Mouse (Mus musculus): Measurements from ENCODE around the gene Prkag2. TPM values are rescaled to one million over a fixed set of nuclear protein-coding genes. Genes with fewer than 3 reads are reported as not detected.

Prkag2 gene
- polyA plus RNA-seq, 1 experiment from 2014 or later: 36.4 TPM

DNA sequence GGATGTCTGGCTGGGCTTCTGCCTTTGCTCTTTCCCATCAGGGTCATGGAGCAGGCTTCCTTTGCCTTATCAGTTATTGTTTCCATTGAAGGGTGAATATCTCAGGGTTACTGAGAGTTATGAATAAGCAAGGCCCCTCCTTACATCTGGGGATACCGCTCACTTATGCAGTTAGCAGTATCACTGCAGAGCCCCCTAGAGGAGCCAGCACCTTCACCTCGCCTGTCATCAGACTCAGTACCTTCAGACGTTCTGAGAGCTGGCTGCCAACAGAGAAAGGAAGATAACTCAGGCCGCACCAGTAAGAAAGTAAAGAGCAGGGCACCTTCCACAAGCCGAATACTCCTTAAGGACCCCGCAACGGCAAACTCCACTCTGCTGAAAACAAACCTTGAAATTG is 125.3 kb downstream of the Prkag2 start:
- H3K4me1 ChIP-seq (replicated peaks; ENCODE audit: insufficient read depth, low read length): peaks cover 22% of the 10 kb centered on the region
- peak; percentile 44 for TF ChIP-seq CTCF (IDR thresholded peaks at IDR 0.05; ENCODE audit: low read depth)
- no peaks in the 10 kb centered on the region for H3K27me3 ChIP-seq (ENCODE audit: insufficient read depth, low read length)
- no peak overlapping the region for H3K27ac ChIP-seq
- 72% methylated on average over 7 of the region's 7 CpGs for WGBS
- ATAC-seq (replicated peaks; ENCODE audit: low FRiP score, low read depth) (no peak), DNase-seq (ENCODE audit: low spot score) (no peak)
- H3K36me3 ChIP-seq (ENCODE audit: insufficient read depth, low read length): no peaks in the 10 kb centered on the region
- no peak overlapping the region for H3K9ac ChIP-seq (ENCODE audit: low read depth, low read length)
- no peak overlapping the region for H3K4me3 ChIP-seq (replicated peaks; ENCODE audit: low read depth, low read length)
- H3K4me2 ChIP-seq (ENCODE audit: low read length): no peak overlapping the region
- no peaks in the 10 kb centered on the region for H3K9me3 ChIP-seq (replicated peaks; ENCODE audit: low read length)

DNA sequence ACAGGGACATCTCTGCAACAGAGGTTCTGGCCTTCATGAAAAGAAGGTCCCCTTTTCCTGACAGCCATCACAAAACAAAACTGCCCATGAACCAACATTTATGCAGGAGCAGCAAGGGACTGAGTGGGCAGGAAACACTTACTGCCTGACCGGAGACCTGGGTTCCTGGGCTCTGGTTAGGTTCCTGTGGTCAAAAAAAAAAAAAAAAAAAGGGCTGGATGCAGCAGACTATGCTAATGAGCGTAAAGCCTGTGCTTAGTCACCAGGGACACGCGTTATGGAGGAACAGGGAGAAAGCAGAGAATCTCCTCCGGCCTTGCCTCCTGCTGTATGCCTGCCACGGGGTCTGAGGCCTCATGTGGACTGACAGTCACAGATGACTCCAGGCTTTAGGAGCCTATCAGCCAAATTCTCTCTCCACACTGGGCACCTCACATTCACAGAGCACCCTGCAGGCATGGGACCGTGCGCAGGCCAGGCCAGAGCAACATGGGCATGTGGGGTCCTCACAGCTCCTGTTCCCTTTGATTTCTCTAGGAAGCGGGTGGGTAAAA is 126.7 kb downstream of the Prkag2 start:
- Histone ChIP-seq H3K4me1 (replicated peaks; ENCODE audit: insufficient read depth, low read length) (peaks cover 13% of the 10 kb centered on the region; the same call in 1 of the 2 replicates), H3K4me2 (ENCODE audit: low read length) (no peak overlapping the region), H3K36me3 (ENCODE audit: insufficient read depth, low read length) (no peaks in the 10 kb centered on the region), H3K27ac (no peak overlapping the region), H3K4me3 (replicated peaks; ENCODE audit: low read depth, low read length) (no peak overlapping the region), H3K9me3 (replicated peaks; ENCODE audit: low read length) (no peaks in the 10 kb centered on the region), H3K9ac (ENCODE audit: low read depth, low read length) (no peak overlapping the region), H3K27me3 (ENCODE audit: insufficient read depth, low read length) (no peaks in the 10 kb centered on the region)
- DNase-seq (ENCODE audit: low spot score): no peak
- ATAC-seq (replicated peaks; ENCODE audit: low FRiP score, low read depth): no peak
- no peak for TF ChIP-seq CTCF (IDR thresholded peaks at IDR 0.05; ENCODE audit: low read depth)
- 77% methylated on average over 9 of the region's 9 CpGs for WGBS

DNA sequence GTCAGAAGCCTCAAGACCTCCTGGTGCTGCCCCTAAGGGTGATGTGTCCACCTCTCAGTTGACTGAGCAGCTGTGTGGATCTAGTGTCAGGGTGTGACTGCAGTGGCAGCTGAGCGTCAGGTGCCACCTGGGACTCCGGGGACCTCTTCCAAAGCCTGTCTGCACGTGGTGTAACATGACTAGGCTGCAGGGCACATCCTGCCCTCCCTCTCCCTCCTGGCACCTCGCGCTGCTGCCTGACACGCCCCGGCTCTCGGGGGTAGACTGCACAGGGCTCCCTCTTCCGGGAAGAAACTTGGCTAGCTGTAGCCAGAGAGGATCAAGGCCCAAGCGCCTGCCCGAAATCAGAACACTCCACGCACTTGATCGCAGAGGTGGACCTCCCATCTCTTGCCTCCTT is 127.2 kb downstream of the Prkag2 start:
- WGBS: 26% methylated on average over 13 of the region's 13 CpGs
- H3K36me3 ChIP-seq (ENCODE audit: insufficient read depth, low read length): no peaks in the 10 kb centered on the region
- no peak overlapping the region for H3K4me2 ChIP-seq (ENCODE audit: low read length)
- no peaks in the 10 kb centered on the region for H3K9me3 ChIP-seq (replicated peaks; ENCODE audit: low read length)
- DNase-seq (ENCODE audit: low spot score) (peak; percentile 61), ATAC-seq (replicated peaks; ENCODE audit: low FRiP score, low read depth) (peak; percentile 63)
- H3K4me3 ChIP-seq (replicated peaks; ENCODE audit: low read depth, low read length): no peak overlapping the region
- peak; percentile 44; the same call in 1 of the 2 replicates for TF ChIP-seq CTCF (IDR thresholded peaks at IDR 0.05; ENCODE audit: low read depth)
- H3K27ac ChIP-seq: no peak overlapping the region
- no peak overlapping the region for H3K9ac ChIP-seq (ENCODE audit: low read depth, low read length)
- no peaks in the 10 kb centered on the region for H3K27me3 ChIP-seq (ENCODE audit: insufficient read depth, low read length)
- H3K4me1 ChIP-seq (replicated peaks; ENCODE audit: insufficient read depth, low read length): peaks cover 10% of the 10 kb centered on the region; the same call in 1 of the 2 replicates

DNA sequence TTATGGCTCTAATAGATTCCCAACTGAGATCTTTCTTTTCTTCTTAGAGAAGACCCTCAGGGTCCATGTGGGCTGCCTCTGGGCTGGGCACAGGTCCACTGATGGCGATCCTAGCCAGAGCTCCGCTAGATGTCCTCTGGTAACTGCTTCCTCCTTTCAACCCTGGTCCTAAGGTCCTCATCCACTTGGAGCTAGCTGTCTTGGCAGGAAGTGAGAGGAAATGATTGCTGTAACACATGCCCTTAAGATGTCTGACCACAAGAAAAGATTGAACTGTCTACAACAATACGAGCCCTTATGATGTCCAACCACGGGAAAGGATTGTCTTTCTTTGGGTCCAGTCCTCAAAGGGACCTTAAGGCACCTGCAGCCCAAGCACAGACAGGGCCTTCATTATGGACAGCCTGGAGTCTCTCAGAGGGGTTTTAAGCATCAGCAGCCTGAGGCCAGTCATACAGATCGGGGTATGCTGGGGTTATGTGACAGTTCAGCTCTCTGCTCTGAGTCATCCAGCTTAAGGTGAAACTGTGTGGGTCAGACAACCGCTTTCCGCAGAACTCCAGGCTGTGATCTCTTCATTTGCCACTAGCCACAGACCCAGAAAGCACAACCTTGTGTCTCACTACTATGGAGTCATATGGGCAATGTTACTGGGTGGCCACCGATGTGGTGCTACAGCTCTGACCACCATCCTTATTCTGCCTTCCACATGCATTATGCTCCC is 129.7 kb downstream of the Prkag2 start:
- H3K9me3 ChIP-seq (replicated peaks; ENCODE audit: low read length): no peaks in the 10 kb centered on the region
- no peak for TF ChIP-seq CTCF (IDR thresholded peaks at IDR 0.05; ENCODE audit: low read depth)
- H3K4me1 ChIP-seq (replicated peaks; ENCODE audit: insufficient read depth, low read length): peaks cover 5% of the 10 kb centered on the region; the same call in 1 of the 2 replicates
- WGBS: 89% methylated on average over 8 of the region's 8 CpGs
- H3K27ac ChIP-seq: no peak overlapping the region
- H3K9ac ChIP-seq (ENCODE audit: low read depth, low read length): no peak overlapping the region
- no peak overlapping the region for H3K4me2 ChIP-seq (ENCODE audit: low read length)
- no peaks in the 10 kb centered on the region for H3K27me3 ChIP-seq (ENCODE audit: insufficient read depth, low read length)
- no peak for DNase-seq (ENCODE audit: low spot score)
- ATAC-seq (replicated peaks; ENCODE audit: low FRiP score, low read depth): no peak
- H3K4me3 ChIP-seq (replicated peaks; ENCODE audit: low read depth, low read length): no peak overlapping the region
- no peaks in the 10 kb centered on the region for H3K36me3 ChIP-seq (ENCODE audit: insufficient read depth, low read length)

DNA sequence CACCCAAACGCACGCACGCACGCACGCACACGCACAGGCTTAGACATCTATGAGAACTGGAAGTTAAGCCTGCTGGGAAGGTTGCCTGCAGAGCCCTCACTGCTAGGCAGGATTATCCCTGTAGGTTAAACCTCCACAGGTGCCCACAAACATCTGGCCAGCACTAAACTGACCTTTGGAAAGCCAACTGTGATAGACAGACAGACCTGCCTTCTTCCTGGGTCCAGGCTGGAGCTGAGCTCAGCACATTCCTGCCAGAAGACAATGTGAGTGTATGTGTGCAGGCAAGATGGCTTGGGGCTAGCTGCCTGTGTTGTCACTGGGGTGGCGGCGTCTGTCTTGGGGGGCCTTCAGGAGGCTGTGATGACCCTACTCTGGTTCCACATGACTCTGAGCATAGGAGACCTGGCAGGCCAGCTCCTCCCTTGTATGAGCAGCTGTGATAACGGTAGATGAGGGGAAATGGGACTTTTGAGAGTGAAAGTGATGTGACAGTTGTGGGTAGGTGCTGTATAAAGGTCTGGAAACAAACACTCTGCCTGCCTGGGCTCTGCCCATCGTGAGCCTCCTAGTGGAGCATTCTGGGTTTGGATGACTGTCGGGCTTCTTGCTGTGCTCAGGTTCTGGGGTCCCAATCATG is 131.1 kb downstream of the Prkag2 start:
- WGBS: 76% methylated on average over 11 of the region's 11 CpGs
- no peak overlapping the region for H3K4me2 ChIP-seq (ENCODE audit: low read length)
- no peaks in the 10 kb centered on the region for H3K27me3 ChIP-seq (ENCODE audit: insufficient read depth, low read length)
- no peak for ATAC-seq (replicated peaks; ENCODE audit: low FRiP score, low read depth)
- no peak for TF ChIP-seq CTCF (IDR thresholded peaks at IDR 0.05; ENCODE audit: low read depth)
- no peak for DNase-seq (ENCODE audit: low spot score)
- H3K36me3 ChIP-seq (ENCODE audit: insufficient read depth, low read length): no peaks in the 10 kb centered on the region
- H3K4me3 ChIP-seq (replicated peaks; ENCODE audit: low read depth, low read length): no peak overlapping the region
- H3K4me1 ChIP-seq (replicated peaks; ENCODE audit: insufficient read depth, low read length): peaks cover 5% of the 10 kb centered on the region; the same call in 1 of the 2 replicates
- no peak overlapping the region for H3K27ac ChIP-seq
- H3K9me3 ChIP-seq (replicated peaks; ENCODE audit: low read length): no peaks in the 10 kb centered on the region
- no peak overlapping the region for H3K9ac ChIP-seq (ENCODE audit: low read depth, low read length)

DNA sequence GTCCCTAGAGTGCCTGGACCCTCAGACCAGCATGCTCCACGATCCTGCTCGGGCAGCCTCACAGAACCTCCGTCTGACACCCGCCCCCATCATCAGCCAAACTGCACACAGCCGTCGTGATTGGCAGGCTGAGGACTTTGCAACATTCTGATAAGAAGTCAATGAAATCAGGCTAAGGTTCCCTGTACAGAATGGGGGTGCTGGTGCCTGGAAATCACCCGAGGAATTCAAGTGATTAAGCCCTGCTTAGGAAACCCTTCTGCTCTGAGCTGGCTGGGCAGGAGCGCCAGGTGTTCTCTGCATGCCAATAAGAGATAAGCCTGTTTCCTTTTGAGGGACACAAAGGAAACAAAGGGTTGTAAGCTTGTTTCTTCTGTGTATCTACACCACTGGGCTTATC is 131.7 kb downstream of the Prkag2 start:
- H3K4me3 ChIP-seq (replicated peaks; ENCODE audit: low read depth, low read length): no peak overlapping the region
- no peak overlapping the region for H3K4me2 ChIP-seq (ENCODE audit: low read length)
- no peaks in the 10 kb centered on the region for H3K36me3 ChIP-seq (ENCODE audit: insufficient read depth, low read length)
- no peaks in the 10 kb centered on the region for H3K27me3 ChIP-seq (ENCODE audit: insufficient read depth, low read length)
- peaks cover 3% of the 10 kb centered on the region; the same call in 1 of the 2 replicates for H3K4me1 ChIP-seq (replicated peaks; ENCODE audit: insufficient read depth, low read length)
- no peak for DNase-seq (ENCODE audit: low spot score)
- no peak overlapping the region for H3K9ac ChIP-seq (ENCODE audit: low read depth, low read length)
- 42% methylated on average over 8 of the region's 8 CpGs for WGBS
- no peak for TF ChIP-seq CTCF (IDR thresholded peaks at IDR 0.05; ENCODE audit: low read depth)
- H3K9me3 ChIP-seq (replicated peaks; ENCODE audit: low read length): no peaks in the 10 kb centered on the region
- ATAC-seq (replicated peaks; ENCODE audit: low FRiP score, low read depth): no peak
- H3K27ac ChIP-seq: no peak overlapping the region
